Mouse (Mus musculus) spleen, adult 2 months (tissue): ENCODE measurements around the gene Acsbg2. TPM values are rescaled to one million over a fixed set of nuclear protein-coding genes. Genes with fewer than 3 reads are reported as not detected.
A peak's percentile ranks its signal among the peaks of the same experiment; 100 is the strongest.

ENCODE experiments used
- DNase-seq, 2 experiments: peaks; one replicate each; pipeline versions ENCODE4 v3.0.0 to v3.0.0-alpha.2; 2012 to 2021; ENCODE audit warnings: low spot score in 2 of 2, low read depth in 1 of 2
- H3K27ac ChIP-seq: fragments of 200-500 bp; 2 replicates; pipeline ENCODE4 v1.5.1; 2012; ENCODE audit warnings: low read length, inconsistent platforms; ENCODE audit not compliant: insufficient read depth
- H3K27me3 ChIP-seq: fragments of 200-500 bp; 2 replicates; pipeline ENCODE4 v1.6.1; 2012; ENCODE audit warnings: mild to moderate bottlenecking, moderate library complexity, low read length, inconsistent platforms; ENCODE audit not compliant: control insufficient read depth, insufficient read depth
- H3K36me3 ChIP-seq: fragments of 200-500 bp; 2 replicates; pipeline ENCODE4 v1.6.1; 2012; ENCODE audit warnings: mild to moderate bottlenecking, low read length, inconsistent platforms; ENCODE audit not compliant: control insufficient read depth, insufficient read depth
- H3K4me1 ChIP-seq: fragments of 200-500 bp; 2 replicates; pipeline ENCODE4 v1.6.1; 2011; ENCODE audit warnings: inconsistent platforms; ENCODE audit not compliant: control insufficient read depth, insufficient read depth, insufficient read length
- H3K4me3 ChIP-seq: fragments of 200-500 bp; 2 replicates; pipeline ENCODE4 v1.5.1; 2011; ENCODE audit warnings: mild to moderate bottlenecking, inconsistent platforms; ENCODE audit not compliant: insufficient read depth, insufficient read length; ENCODE audit errors: extremely low read depth
- CTCF ChIP-seq: fragments of 200-500 bp; IDR thresholded peaks from 2 replicates; pipeline ENCODE4 v1.5.1; 2011; ENCODE audit warnings: mild to moderate bottlenecking, inconsistent platforms; ENCODE audit not compliant: insufficient read depth, insufficient read length, insufficient replicate concordance; ENCODE audit errors: extremely low read depth
- POLR2A ChIP-seq: fragments of 200-500 bp; IDR thresholded peaks from 2 replicates; pipeline ENCODE4 v1.6.1; 2011; ENCODE audit warnings: low read depth, low read length, inconsistent platforms
- WGBS: fragments of 180-500 bp; shearing (Covaris S2); methylation state at CpG from one replicate; pipeline ENCODE4 v1.1.7; 2018; 5-methylcytosine and 5-hydroxymethylcytosine counted together
- polyA plus RNA-seq: library from polyadenylated mRNA; depleted of rRNA; stranded (reverse); fragments of >200 nt; gene quantifications from 2 replicates; pipeline ENCODE4 v1.2.3, GENCODE M21; 2012

The Acsbg2 gene
- polyA plus RNA-seq, 1 experiment = not detected

GRCm38 (mm10) chr17:56888050-56888449 lies 13.8 kb upstream of the Acsbg2 start:
- Histone ChIP-seq H3K4me1 (peaks cover 13% of the 10 kb centered on the region; the same call in 1 of the 2 replicates), H3K36me3 (peaks cover 6% of the 10 kb centered on the region; the same call in 1 of the 2 replicates), H3K27ac (no peak overlapping the region), H3K27me3 (no peaks in the 10 kb centered on the region), H3K4me3 (no peak overlapping the region)
- TF ChIP-seq CTCF (no peak), POLR2A (no peak)
- DNase-seq = no peak
- 84% methylated on average over 2 of the region's 3 CpGs for WGBS

GRCm38 (mm10) chr17:56884809-56885208 lies 10.6 kb upstream of the Acsbg2 start:
- H3K27ac ChIP-seq = peak overlapping the region; percentile 43; the same call in 1 of the 2 replicates
- H3K36me3 ChIP-seq = no peaks in the 10 kb centered on the region
- H3K27me3 ChIP-seq = no peaks in the 10 kb centered on the region
- whole genome bisulfite sequencing = 45% methylated on average over 17 of the region's 17 CpGs
- peaks cover 13% of the 10 kb centered on the region; the same call in 1 of the 2 replicates for H3K4me1 ChIP-seq
- no peak for TF ChIP-seq CTCF
- no peak for TF ChIP-seq POLR2A
- peak; percentile 18 to 19 for DNase-seq
- H3K4me3 ChIP-seq = no peak overlapping the region

- Histone ChIP-seq H3K27ac (peak overlapping the region; percentile 43; the same call in 1 of the 2 replicates), H3K4me3 (no peak overlapping the region), H3K27me3 (no peaks in the 10 kb centered on the region), H3K36me3 (no peaks in the 10 kb centered on the region), H3K4me1 (peaks cover 13% of the 10 kb centered on the region; the same call in 1 of the 2 replicates)
- no peak for DNase-seq
- WGBS = 46% methylated on average over 5 of the region's 5 CpGs
- TF ChIP-seq POLR2A (no peak), CTCF (no peak)
Measured at GRCm38 (mm10) chr17:56884331-56884730, 10.1 kb upstream of the Acsbg2 start.

GRCm38 (mm10) chr17:56883612-56884011 lies 9.4 kb upstream of the Acsbg2 start:
- WGBS = 52% methylated on average over 17 of the region's 17 CpGs
- Histone ChIP-seq H3K27ac (no peak overlapping the region), H3K36me3 (no peaks in the 10 kb centered on the region), H3K4me1 (peaks cover 13% of the 10 kb centered on the region; the same call in 1 of the 2 replicates), H3K27me3 (no peaks in the 10 kb centered on the region), H3K4me3 (peak overlapping the region; percentile 16; the same call in 1 of the 2 replicates)
- no peak for TF ChIP-seq POLR2A
- TF ChIP-seq CTCF = no peak
- DNase-seq = no peak

GRCm38 (mm10) chr17:56877426-56877825 lies 3.2 kb upstream of the Acsbg2 start:
- no peak for DNase-seq
- H3K4me3 ChIP-seq = no peak overlapping the region
- no peak for TF ChIP-seq POLR2A
- no peak for TF ChIP-seq CTCF
- H3K27ac ChIP-seq = no peak overlapping the region
- no peaks in the 10 kb centered on the region for H3K4me1 ChIP-seq
- WGBS = 94% methylated on average over 19 of the region's 19 CpGs
- no peaks in the 10 kb centered on the region for H3K36me3 ChIP-seq
- no peaks in the 10 kb centered on the region for H3K27me3 ChIP-seq

- H3K36me3 ChIP-seq = no peaks in the 10 kb centered on the region
- no peaks in the 10 kb centered on the region for H3K4me1 ChIP-seq
- no peaks in the 10 kb centered on the region for H3K27me3 ChIP-seq
- H3K4me3 ChIP-seq = no peak overlapping the region
- 83% methylated on average over 8 of the region's 8 CpGs for WGBS
- H3K27ac ChIP-seq = no peak overlapping the region
- no peak for TF ChIP-seq CTCF
- no peak for TF ChIP-seq POLR2A
- no peak for DNase-seq
Measured at GRCm38 (mm10) chr17:56876981-56877380, 2.7 kb upstream of the Acsbg2 start.

- no peak for TF ChIP-seq POLR2A
- TF ChIP-seq CTCF = no peak
- no peaks in the 10 kb centered on the region for H3K4me1 ChIP-seq
- H3K27me3 ChIP-seq = no peaks in the 10 kb centered on the region
- WGBS = 95% methylated on average over 3 of the region's 3 CpGs
- H3K4me3 ChIP-seq = no peak overlapping the region
- H3K27ac ChIP-seq = no peak overlapping the region
- no peaks in the 10 kb centered on the region for H3K36me3 ChIP-seq
- DNase-seq = no peak
Measured at GRCm38 (mm10) chr17:56876465-56876864, 2.2 kb upstream of the Acsbg2 start.
